Mouse (Mus musculus) layer of hippocampus, adult 11-12 months (tissue): ENCODE data around the gene Srgap1.

Experiments
- DNase-seq: peaks from one replicate; pipeline ENCODE4 v3.0.0; 2022; ENCODE audit warnings: low spot score

The Srgap1 gene

DNA sequence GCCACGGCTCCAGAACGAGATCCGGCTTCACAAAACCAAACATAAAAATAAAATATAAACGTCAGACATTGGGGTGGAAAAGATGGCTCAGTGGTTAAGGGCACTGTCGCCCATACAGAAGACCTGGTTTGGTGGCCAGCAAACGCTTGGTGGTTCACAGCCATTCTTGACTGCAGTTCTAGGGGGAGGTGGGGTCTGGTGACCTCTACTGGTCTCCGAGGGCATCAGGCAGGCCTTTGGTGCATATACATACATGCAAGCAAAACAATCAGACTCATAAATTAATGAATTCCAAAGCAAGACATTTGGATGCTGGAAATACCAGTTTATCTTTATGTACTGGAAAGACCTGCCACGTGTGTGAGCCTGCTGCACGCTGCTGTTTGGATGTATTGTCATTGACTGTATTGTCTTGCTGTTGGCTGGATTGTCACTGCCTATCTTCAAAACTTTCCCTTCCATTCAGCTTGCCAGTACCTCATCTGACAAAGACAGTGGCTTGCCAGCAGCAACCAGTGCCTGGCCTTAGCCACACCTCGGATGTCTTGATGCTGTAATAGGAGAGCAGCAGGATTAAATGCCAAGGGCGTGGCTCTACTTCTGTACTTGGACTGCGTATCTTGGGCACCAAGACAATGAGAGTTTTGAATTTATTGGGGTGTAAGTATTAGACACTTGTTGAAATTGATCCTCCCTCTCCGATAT lies 282.5 kb downstream of the Srgap1 start:
- DNase-seq: no peak

DNA sequence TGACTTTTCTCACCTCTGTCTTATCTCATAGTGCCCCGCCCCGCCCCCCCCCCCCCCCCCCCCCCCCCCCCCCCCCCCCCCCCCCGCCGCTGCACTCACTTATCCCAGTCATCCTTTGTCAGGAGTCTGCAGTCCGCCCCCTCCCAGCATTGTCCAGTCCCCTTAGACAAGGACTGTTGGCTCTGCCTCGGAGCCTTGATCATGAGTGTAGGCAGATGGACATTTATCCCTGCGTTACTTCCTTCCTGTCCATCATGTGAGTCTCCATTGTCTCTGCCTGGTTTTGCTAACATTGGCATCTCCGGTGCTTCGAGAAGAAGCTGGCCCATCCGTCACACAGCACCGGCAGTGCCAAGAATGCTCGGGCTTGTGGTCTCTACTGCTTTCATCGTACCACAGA lies 283.9 kb downstream of the Srgap1 start:
- DNase-seq: no peak

DNA sequence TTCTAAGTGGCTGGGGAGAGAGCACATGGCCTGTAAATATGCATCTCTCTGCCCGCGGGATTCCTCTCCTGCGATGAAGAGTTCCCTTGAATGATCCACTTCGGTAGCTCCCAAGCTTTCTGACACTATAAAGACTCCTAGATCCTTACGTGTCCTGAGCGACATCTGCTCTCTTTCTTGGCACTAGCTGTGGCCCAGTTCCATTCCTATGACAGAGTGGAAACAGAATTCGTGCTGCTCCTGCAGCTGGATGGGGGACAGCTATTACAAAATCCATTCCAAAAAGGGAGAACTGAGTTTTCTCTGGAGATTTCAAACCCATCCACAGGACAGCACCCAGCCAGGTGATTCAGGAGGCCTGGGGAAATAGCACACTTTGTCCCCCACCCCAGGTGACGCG lies 285.0 kb downstream of the Srgap1 start:
- DNase-seq: no peak

DNA sequence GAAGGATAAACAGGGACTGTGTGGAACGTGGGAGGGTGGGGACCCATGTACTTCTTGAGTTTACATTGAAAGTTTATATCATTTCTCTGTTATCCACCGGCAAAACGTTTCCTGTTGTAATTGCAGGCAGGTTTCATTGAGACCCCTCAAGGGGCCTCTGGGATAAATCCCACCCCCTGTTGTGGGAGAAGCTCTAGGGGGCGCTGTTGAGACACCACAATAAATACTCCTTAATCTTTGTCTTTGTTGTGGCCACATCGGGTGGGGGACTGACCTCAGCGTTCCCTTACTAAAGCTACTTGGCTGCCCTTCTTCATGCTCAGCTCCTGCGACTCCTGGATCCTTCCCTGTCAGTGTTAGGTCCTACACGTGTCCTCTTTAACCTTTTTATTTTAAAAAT lies 288.0 kb downstream of the Srgap1 start:
- no peak for DNase-seq

DNA sequence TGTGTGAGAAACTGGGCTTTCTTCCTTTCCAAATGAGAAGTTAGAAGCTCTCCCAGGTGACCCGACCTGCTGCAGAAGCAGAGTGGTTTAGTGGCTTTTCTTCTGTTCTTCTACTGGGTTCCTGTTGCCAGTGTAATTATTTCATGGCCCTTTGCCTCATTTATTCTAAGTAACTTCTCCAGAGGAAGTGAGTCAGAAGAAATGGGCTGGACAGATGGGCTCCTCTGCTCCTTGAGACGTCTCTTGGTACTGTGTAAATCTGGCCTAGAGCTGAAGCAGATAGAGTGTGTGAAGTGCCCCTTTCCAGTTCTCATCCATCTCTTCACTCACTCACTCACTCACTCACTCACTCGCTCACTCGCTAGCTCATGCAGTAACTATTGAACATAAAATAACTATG lies 290.4 kb downstream of the Srgap1 start:
- no peak for DNase-seq

DNA sequence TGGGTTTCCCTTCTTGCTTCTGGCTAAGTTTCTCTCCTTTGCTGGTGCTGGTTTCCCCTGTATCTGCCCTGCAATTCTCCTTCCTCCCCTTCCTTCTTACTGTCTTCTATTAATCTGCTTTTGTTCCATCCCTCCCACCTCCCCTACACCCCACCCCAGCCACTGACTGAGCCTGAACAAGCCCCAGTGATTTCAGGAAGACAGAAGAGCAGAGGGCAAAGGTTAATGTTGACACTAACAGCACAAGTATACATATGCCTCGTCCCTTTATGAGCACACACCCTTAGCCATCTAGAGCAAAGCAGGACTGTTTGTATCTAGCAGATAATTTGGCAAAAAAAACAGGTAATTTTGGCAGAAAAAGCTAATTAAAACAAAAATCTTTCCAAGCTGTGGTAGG lies 291.3 kb downstream of the Srgap1 start:
- DNase-seq: no peak

DNA sequence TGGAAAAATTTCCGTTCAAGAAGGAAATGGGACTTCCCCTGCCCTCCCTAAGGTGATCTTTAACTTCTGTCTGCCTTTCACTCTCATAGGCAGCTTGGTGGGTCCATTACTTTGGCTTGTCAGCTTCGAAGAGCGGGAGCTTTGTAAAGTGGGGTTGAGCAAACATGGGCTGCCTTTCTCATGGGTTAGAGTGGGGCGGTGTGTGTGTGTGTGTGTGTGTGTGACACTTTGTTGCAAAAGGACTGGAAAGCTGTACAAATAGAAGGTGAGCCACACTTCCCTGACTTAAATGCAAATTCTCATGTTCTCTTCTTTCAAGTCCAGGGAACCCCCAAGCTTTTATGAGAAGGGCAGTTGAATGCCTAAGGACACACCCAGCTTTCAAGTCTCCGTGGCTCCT lies 292.9 kb downstream of the Srgap1 start:
- DNase-seq: no peak

DNA sequence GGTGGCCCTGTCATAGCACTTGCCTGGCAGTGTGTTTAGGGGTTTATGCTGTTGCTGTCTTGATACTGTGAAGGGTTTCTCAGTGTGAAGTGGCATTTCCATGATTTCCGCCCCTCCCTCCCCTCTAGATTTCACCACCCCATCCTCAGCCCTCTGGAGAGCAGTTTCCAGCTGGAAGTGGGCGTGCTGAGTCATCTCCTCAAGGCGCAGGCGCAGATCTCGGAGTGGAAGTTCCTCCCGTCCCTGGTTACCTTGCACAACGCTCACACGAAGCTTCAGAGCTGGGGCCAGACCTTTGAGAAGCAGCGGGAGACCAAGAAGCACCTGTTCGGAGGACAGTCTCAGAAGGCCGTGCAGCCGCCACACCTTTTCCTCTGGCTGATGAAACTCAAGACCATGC lies 296.9 kb downstream of the Srgap1 start:
- DNase-seq: peak; percentile 29

DNA sequence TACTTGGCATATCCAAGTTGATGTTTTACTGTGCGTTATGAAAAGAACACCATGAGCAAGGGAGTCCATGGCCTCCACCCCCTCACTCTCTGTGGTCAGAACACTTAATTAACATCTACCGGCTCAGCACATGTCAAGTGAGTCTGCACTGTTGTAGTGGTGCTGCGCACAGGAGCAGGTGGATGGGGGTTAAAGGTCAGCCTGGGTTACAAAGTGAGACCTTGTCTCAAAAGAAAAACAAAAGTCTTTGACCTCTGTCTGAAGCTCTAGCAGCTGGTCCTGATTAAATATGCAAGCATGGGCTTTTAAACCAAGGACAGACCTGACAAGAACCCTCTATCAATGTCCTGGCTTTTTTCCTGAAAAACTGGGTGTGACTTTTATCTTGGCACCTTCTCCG lies 304.8 kb downstream of the Srgap1 start:
- DNase-seq: no peak

DNA sequence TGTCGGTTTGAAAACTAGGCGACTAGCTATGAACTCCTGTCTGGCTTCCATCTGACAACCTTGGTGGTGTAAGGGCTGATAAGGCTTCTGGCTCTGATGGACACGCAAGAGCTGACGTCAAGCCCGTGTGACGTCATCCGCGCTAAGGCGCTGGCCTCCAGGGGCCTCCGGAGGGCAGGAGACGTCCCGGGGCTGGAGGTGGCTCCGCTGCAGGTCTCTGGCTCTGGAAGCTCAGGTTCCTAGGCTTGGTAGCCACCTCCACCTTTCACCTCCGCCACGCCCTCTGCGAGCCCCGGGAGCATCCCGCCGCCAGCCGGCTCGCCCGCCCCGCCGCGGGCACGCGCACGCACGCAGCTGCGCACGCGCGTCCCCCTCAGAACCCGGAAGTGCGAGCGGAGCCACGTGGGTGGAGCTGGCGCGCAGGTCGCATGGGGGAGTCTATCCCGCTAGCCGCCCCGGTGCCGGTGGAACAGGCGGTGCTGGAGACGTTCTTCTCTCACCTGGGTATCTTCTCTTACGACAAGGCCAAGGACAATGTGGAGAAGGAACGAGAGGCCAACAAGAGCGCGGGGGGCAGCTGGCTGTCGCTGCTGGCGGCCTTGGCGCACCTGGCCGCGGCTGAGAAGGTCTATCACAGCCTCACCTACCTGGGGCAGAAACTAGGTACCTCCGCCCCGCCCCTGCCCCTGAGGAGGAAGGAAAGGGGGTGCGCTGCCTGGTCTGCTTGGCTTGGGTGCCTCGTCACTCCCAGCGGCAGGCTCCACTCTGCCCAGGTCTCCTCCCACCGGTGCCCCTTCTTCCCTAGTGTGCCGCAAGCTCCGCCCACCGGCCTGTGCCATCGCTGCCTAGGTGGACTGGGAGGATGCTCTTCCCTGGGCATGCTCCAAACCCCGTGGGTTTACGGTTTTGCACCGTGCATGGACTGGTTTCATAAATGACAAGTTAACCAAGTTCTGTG lies 307.3 kb downstream of the Srgap1 start, which contains the start of gene BC048403:
BC048403 (plus strand) TSS at position 390 of the 958 bp plus-strand sequence.
- DNase-seq: peak; percentile 87

DNA sequence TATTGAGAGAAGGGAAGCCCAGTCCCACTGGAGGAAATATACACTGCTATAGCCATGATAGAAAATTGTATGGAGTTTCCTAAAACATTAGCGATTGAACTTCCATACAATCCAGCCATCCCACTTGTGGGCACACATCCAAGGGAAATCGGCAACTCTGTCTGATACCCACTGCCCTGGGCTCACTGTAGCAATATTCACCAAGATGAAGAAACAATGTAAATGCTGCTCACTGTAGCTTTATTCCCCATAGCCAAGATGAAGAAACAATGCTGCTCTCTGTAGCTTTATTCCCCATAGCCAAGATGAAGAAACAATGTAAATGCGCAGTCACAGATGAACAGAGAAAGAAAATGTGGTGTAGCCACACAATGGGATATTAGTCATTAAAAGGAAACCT lies 309.9 kb downstream of the Srgap1 start:
- no peak for DNase-seq

DNA sequence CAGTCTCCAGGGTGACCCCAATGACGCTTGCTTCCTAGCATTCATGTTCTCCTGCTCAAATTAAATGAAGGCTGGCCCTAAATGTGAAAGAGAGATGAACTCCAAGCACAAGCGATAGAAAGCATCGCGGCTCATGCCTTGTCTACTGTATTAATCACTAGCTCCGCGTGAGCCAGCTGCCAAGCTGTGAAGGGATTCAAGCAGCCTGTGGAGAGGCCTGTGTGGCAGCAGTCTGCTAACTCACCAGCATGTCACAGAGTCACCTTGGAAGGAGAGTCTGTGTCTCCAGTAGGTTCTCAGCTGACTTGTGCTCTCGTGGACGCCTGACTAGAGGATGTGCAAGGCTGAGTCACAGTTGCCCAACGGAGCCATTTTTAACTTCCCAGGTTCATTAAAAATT lies 314.6 kb downstream of the Srgap1 start:
- no peak for DNase-seq

DNA sequence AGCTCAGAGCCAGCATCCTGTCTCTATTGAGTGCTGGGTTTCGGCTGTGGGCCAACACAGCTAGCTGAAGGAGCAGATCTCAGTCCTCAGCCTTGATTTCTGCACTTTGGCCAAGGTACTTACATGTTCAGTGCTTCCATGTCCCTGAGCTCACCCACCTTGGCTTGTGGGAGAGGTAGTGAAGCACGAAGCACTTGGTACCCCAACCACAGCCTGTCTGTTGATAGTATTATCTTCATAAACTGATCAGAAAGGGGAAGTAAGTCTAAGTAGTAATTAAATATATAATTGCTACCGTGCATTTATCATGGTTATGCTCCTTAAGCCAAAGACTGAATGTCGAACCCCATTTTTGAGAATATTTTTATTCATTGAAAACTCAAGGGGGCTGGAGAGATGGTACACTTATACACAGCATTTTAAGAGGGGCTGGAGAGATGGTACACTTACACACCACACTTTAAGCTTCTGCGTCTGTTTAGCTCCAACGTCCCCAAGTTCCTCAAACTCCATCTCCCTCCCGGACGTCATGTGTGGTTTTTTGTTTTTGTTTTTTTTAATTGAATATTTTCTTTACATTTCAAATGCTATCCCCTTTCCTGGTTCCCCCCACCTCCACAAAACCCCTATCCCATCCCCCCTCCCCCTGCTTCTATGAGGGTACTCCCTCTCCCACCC lies 315.9 kb downstream of the Srgap1 start:
- no peak for DNase-seq
